Comparison of ENCODE assay signal across 8 mouse cellular contexts in the genomic region with DNA sequence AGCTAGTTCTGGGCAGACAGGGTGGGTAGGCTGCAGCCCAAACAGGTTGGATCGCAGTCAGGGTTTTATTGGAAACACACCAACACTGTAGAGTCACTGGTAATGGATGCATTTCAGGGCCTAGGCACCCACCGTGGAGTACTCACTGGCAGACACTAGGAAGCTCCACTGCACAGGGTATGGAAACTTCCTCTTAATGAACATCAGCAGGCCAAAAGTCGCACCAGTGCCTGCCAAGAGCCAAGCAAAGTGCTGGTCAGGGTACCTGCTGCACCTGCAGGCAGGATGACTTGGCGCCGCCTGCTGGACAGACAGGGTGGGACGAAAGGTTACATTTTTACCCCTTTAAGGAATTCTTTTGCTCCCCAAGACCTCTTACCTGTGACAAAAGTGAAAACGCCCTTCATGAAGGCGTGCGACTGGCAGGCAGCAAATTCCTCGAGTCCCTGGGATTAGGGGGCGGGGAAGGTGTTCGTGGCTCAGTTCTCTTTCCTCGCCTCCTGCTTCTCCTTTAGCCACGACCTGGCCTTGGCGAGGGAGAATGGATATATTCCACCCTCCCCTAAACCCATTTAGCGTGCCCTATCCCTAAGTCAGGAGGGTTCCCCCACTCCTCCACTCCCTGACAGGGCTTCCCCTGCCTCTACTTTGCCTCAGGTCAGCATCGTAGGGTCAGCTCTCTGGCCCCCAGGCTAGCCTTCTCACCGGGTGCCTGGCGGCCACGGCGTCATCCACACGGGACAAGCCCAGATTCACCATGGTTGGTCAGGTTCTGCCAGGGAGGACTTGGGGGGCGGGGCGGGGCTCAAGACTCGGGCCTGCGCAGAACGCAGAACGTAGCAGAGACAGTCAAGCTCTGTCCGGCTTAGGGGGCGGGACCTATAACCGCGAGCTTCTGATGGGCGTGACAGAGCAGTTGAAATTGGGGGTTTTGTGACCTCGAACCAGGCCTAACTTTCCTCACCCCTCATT. TPM values are rescaled to one million over a fixed set of nuclear protein-coding genes. Genes with fewer than 3 reads are reported as not detected.
DNase-seq lines count a peak whose midpoint lies in the region; ATAC-seq and TF ChIP-seq lines count a peak whose summit lies in the region.

TSS of gene Tmem141 (minus strand) at position 777 of the 972 bp plus-strand sequence.

- ATAC-seq in forebrain, postnatal 0 days = peak; percentile 96
- peak; percentile 96 for ATAC-seq in lung, embryonic 16.5 days (ENCODE audit: low read depth)

- peak; percentile 87 for TF ChIP-seq CTCF in cerebellum, adult 2 months (IDR thresholded peaks at IDR 0.05; ENCODE audit: borderline replicate concordance, insufficient read depth, low read depth, low read length)
- TF ChIP-seq CTCF in forebrain, postnatal 0 days (IDR thresholded peaks at IDR 0.05; ENCODE audit: low read depth) = peak; percentile 60

- in situ Hi-C loops in ES-E14 (cut with MboI; ENCODE audit: low sequenced_read_pairs in 2 of 2, unreplicated experiment in 2 of 2) = no loop called here

- 2% methylated on average over 34 of the region's 34 CpGs for WGBS in cerebellum, adult 2 months
- WGBS in forebrain, postnatal 0 days = 5% methylated on average over 34 of the region's 34 CpGs
- WGBS in lung, embryonic 16.5 days = 6% methylated on average over 34 of the region's 34 CpGs

- H3K27me3 ChIP-seq in cerebellum, adult 2 months (ENCODE audit: control insufficient read depth, insufficient read depth, low read length) = no peaks in the 10 kb centered on the region
- peaks cover 3% of the 10 kb centered on the region for H3K27me3 ChIP-seq in forebrain, postnatal 0 days (ENCODE audit: insufficient read depth, low read length)
- peaks cover 12% of the 10 kb centered on the region for H3K27me3 ChIP-seq in lung, embryonic 16.5 days (ENCODE audit: control insufficient read depth, insufficient read depth, low read depth, low read length)

- peak; percentile 77 for DNase-seq in ES-E14 (ENCODE audit: low read depth, low spot score)
- DNase-seq in cerebellum, adult 2 months = peak; percentile 92 to 95
- peak; percentile 83 for DNase-seq in forebrain, postnatal 0 days
- peak; percentile 92 for DNase-seq in heart, postnatal 4 days
- DNase-seq in layer of hippocampus, adult 9-10 months (ENCODE audit: low spot score) = peak; percentile 37
- peak; percentile 60 for DNase-seq in ovary, postnatal 10 days (ENCODE audit: low spot score)
- DNase-seq in thymus, postnatal 10 days (ENCODE audit: low spot score in 2 of 2) = peak; percentile 12 to 70

- TF ChIP-seq POLR2A in cerebellum, adult 2 months (IDR thresholded peaks at IDR 0.05; ENCODE audit: borderline replicate concordance, insufficient read depth, low read length) = peak; percentile 78; the same call in 1 of the 2 replicates

- no peak within 1 kb of the TSS for H3K27ac ChIP-seq in ES-E14 (ENCODE audit: insufficient read depth, low read depth, low read length, poor library complexity, severe bottlenecking)
- H3K27ac ChIP-seq in cerebellum, adult 2 months (ENCODE audit: insufficient read depth, low read length) = peak within 1 kb of the TSS; percentile 86
- H3K27ac ChIP-seq in forebrain, postnatal 0 days (ENCODE audit: low read depth, low read length) = no peak within 1 kb of the TSS
- peak within 1 kb of the TSS; percentile 89 for H3K27ac ChIP-seq in lung, embryonic 16.5 days (ENCODE audit: low read length)

- H3K36me3 ChIP-seq in ES-E14 (ENCODE audit: control insufficient read depth, insufficient read depth, low read length, poor library complexity, severe bottlenecking) = no peaks in the 10 kb centered on the region; the same call in 1 of the 2 replicates
- no peaks in the 10 kb centered on the region for H3K36me3 ChIP-seq in forebrain, postnatal 0 days (ENCODE audit: insufficient read depth)
- H3K36me3 ChIP-seq in lung, embryonic 16.5 days (ENCODE audit: control insufficient read depth, insufficient read depth, low read length) = no peaks in the 10 kb centered on the region

- peak within 1 kb of the TSS; percentile 77 for H3K4me2 ChIP-seq in forebrain, postnatal 0 days (ENCODE audit: low read depth)
- H3K4me2 ChIP-seq in lung, embryonic 16.5 days (ENCODE audit: low read depth, low read length) = peak within 1 kb of the TSS; percentile 93

- peak within 1 kb of the TSS; percentile 78 for H3K9ac ChIP-seq in ES-E14 (ENCODE audit: insufficient read depth, low read depth, low read length, poor library complexity, severe bottlenecking)
- peak within 1 kb of the TSS; percentile 59 for H3K9ac ChIP-seq in forebrain, postnatal 0 days
- peak within 1 kb of the TSS; percentile 75 for H3K9ac ChIP-seq in lung, embryonic 16.5 days (ENCODE audit: low read length)

- H3K9me3 ChIP-seq in ES-E14 (ENCODE audit: control insufficient read depth, insufficient read depth, low read depth, low read length) = no peaks in the 10 kb centered on the region
- no peaks in the 10 kb centered on the region for H3K9me3 ChIP-seq in forebrain, postnatal 0 days (ENCODE audit: low read length)
- H3K9me3 ChIP-seq in lung, embryonic 16.5 days (ENCODE audit: control insufficient read depth, low read length) = no peaks in the 10 kb centered on the region

- no peaks in the 10 kb centered on the region; a peak in 1 of 4 replicates for H3K4me1 ChIP-seq in ES-E14 (ENCODE audit: control insufficient read depth in 2 of 2, insufficient read depth in 2 of 2, low read length in 2 of 2, poor library complexity in 1 of 2)
- peaks cover 11% of the 10 kb centered on the region for H3K4me1 ChIP-seq in cerebellum, adult 2 months (ENCODE audit: control insufficient read depth, insufficient read depth, low read length)
- H3K4me1 ChIP-seq in forebrain, postnatal 0 days (ENCODE audit: insufficient read depth) = peaks cover 4% of the 10 kb centered on the region; the same call in 1 of the 2 replicates
- peaks cover 6% of the 10 kb centered on the region; the same call in 1 of the 2 replicates for H3K4me1 ChIP-seq in lung, embryonic 16.5 days (replicated peaks; ENCODE audit: control insufficient read depth, insufficient read depth, low read length)

- H3K4me3 ChIP-seq in ES-E14 (ENCODE audit: insufficient read depth in 1 of 2, low read depth in 1 of 2, low read length in 2 of 2, poor library complexity in 1 of 2, severe bottlenecking in 1 of 2) = peak within 1 kb of the TSS; percentile 69 to 80
- peak within 1 kb of the TSS; percentile 86 for H3K4me3 ChIP-seq in cerebellum, adult 2 months (replicated peaks; ENCODE audit: insufficient read depth, low read depth, low read length)
- peak within 1 kb of the TSS; percentile 44 for H3K4me3 ChIP-seq in forebrain, postnatal 0 days (ENCODE audit: low read depth, low read length)
- H3K4me3 ChIP-seq in lung, embryonic 16.5 days (ENCODE audit: low read length) = peak within 1 kb of the TSS; percentile 63

TF ChIP-seq in ES-E14, 5 proteins besides CTCF, POLR2A, EP300 and RAD21:
- TF ChIP-seq CHD2 (IDR thresholded peaks at IDR 0.05; ENCODE audit: low read depth, low read length) (no peak), ZC3H11A (IDR thresholded peaks at IDR 0.05; ENCODE audit: borderline replicate concordance, low read depth, low read length) (no peak), ZNF384 (IDR thresholded peaks at IDR 0.05; ENCODE audit: low read depth, low read length) (no peak), HCFC1 (IDR thresholded peaks at IDR 0.05; ENCODE audit: borderline replicate concordance, insufficient read depth, low read length) (peak; percentile 15; the same call in 1 of the 2 replicates)
TF ChIP-seq in ES-E14: peak in this region for 1.

RNA-seq across cellular contexts. Expression of gene Tmem141, which starts in this region (rescaled TPM):
- 6.7 and 10.9 TPM in 2 replicates for total RNA-seq in ES-E14 (2012; rRNA removed)
- polyA plus RNA-seq in cerebellum, adult 2 months (2012; rRNA removed) = 79.7 and 85.7 TPM in 2 replicates
- total RNA-seq in forebrain, postnatal 0 days (2014; rRNA removed) = 39.4 and 49.5 TPM in 2 replicates
- 41.9 and 42.7 TPM in 2 replicates for polyA plus RNA-seq in forebrain, postnatal 0 days (2015; fragmentation: Nextera tagmentation; extraction: Ambion mirVana)
- 10 to 100 TPM; 22.2 to 24.0 TPM for total RNA-seq in heart, postnatal 4 days (2021)
- polyA plus RNA-seq in lung, embryonic 16.5 days (2015; fragmentation: Nextera tagmentation; extraction: Ambion mirVana) = 30.5 and 35.6 TPM in 2 replicates

Comparison
In these comparisons a context has a peak if more than half of its experiments do, and no peak if none do; other contexts are left out.
1. DNase-seq: peak in every context shown above with its lines; median percentile 94 in cerebellum, adult 2 months; 92 in heart, postnatal 4 days; 83 in forebrain, postnatal 0 days; 77 in ES-E14; 60 in ovary, postnatal 10 days; 41 in thymus, postnatal 10 days; 37 in layer of hippocampus, adult 9-10 months.
2. H3K27ac ChIP-seq: peak in cerebellum, adult 2 months (single experiment) and lung, embryonic 16.5 days (single experiment); none in ES-E14 (single experiment) and forebrain, postnatal 0 days (single experiment).
3. Peak in every context shown above with its lines, with median percentiles within 50 percentile points of each other: H3K4me3 ChIP-seq and H3K9ac ChIP-seq.